Mouse (Mus musculus) stomach, postnatal 0 days (tissue): ENCODE results near the gene Arhgap42.

Experiments used
- CTCF ChIP-seq: IDR thresholded peaks from 2 replicates; pipeline ENCODE4 v1.5.1; 2016; ENCODE audit warnings: antibody characterized with exemption, low read depth, mild to moderate bottlenecking, moderate library complexity
- EP300 ChIP-seq: optimal IDR thresholded peaks from 2 replicates; pipeline ENCODE3; 2016; ENCODE audit warnings: antibody characterized with exemption

- no peak for TF ChIP-seq EP300
- no peak for TF ChIP-seq CTCF
These were observed 285.6 kb downstream of the Arhgap42 start for GRCm38 (mm10) chr9:8953306-8953705.
